Mouse (Mus musculus) G1E (cell line): Measurements from ENCODE around the gene Ddx6. TPM values are rescaled to one million over a fixed set of nuclear protein-coding genes. Genes with fewer than 3 reads are reported as not detected.

ENCODE experiments used
- ATAC-seq: 2 replicates; pipeline ENCODE4 v1.8.0; 2016; ENCODE audit warnings: mild to moderate bottlenecking; ENCODE audit not compliant: insufficient number of reproducible peaks, poor library complexity, low FRiP score, severe bottlenecking; ENCODE audit errors: extremely low read depth
- DNase-seq: peaks from one replicate; pipeline ENCODE4 v3.0.0; 2012; ENCODE audit warnings: low spot score
- H3K27me3 ChIP-seq: 2 replicates; pipeline ENCODE4 v1.6.1; 2012; ENCODE audit warnings: mild to moderate bottlenecking, low read length, inconsistent platforms; ENCODE audit not compliant: insufficient read depth
- H3K36me3 ChIP-seq: replicated peaks from 2 replicates; pipeline ENCODE3; 2012; ENCODE audit warnings: mild to moderate bottlenecking, inconsistent platforms
- H3K4me1 ChIP-seq: 2 replicates; pipeline ENCODE4 v1.6.1; 2012; ENCODE audit warnings: low read depth, low read length, inconsistent platforms, mixed read lengths; ENCODE audit not compliant: insufficient read depth
- H3K4me3 ChIP-seq: 2 replicates; pipeline ENCODE4 v1.5.1; 2012; ENCODE audit warnings: low read depth, mild to moderate bottlenecking, inconsistent platforms, low read length, moderate library complexity, mixed read lengths
- H3K9me3 ChIP-seq: replicated peaks from 2 replicates; pipeline ENCODE4 v1.6.1; 2012; ENCODE audit warnings: inconsistent platforms
- CTCF ChIP-seq: IDR thresholded peaks from 2 replicates; pipeline ENCODE4 v1.5.1; 2012; ENCODE audit warnings: low read depth, low read length, inconsistent platforms, mixed read lengths
- GATA1 ChIP-seq: IDR thresholded peaks from 2 replicates; pipeline ENCODE4 v1.6.1; 2012; ENCODE audit warnings: borderline replicate concordance, low read length, inconsistent platforms, mixed read lengths
- GATA2 ChIP-seq: IDR thresholded peaks from 2 replicates; pipeline ENCODE4 v1.6.1; 2012; ENCODE audit warnings: low read depth, low read length, inconsistent platforms, borderline replicate concordance
- POLR2AphosphoS5 ChIP-seq: IDR thresholded peaks from 2 replicates; pipeline ENCODE4 v1.6.1; 2012; ENCODE audit warnings: low read depth, low read length, inconsistent platforms; ENCODE audit not compliant: insufficient replicate concordance
- TAL1 ChIP-seq: conservative IDR thresholded peaks from 2 replicates; pipeline ENCODE4 v1.6.1; 2012; ENCODE audit warnings: low read depth, low read length, inconsistent platforms, mixed read lengths
- polyA plus RNA-seq: library from polyadenylated mRNA; stranded (reverse); fragments of >175 nt; gene quantifications from 2 replicates; pipeline ENCODE4 v1.2.3, GENCODE M21; 2012
- total RNA-seq, 2 experiments: library from RNA; stranded (forward) in 1 of 2; stranded (reverse) in 1 of 2; fragments of 200-1000 nt in 1 of 2; fragments of >200 nt in 1 of 2; fragmentation: Nextera tagmentation in 1 of 2; gene quantifications; 2 replicates each; pipeline ENCODE4 v1.2.3; 2014 to 2017

Gene Ddx6
- total RNA-seq (2014; fragmentation: Nextera tagmentation) (74.7 and 88.2 TPM in 2 replicates), total RNA-seq (2017) (49.9 and 54.5 TPM in 2 replicates), polyA plus RNA-seq (21.7 and 23.2 TPM in 2 replicates)

- H3K27me3 ChIP-seq = no peaks in the 10 kb centered on the region
- peak within 1 kb of the TSS; percentile 95 for H3K4me3 ChIP-seq
- peaks cover 32% of the 10 kb centered on the region for H3K4me1 ChIP-seq
- TF ChIP-seq TAL1 (no peak), POLR2AphosphoS5 (no peak), GATA2 (no peak), CTCF (no peak), GATA1 (no peak)
- H3K9me3 ChIP-seq = no peaks in the 10 kb centered on the region
- peak; percentile 72 for DNase-seq
- no peak for ATAC-seq
- peaks cover 35% of the 10 kb centered on the region for H3K36me3 ChIP-seq
Observed at GRCm38 (mm10) chr9:44604779-44605615, at the start of gene Ddx6. Ddx6 (plus strand) TSS chr9:44604892.

GRCm38 (mm10) chr9:44561597-44561996 lies 43.1 kb upstream of the Ddx6 start, which contains the start of gene Cxcr5:
Cxcr5 (minus strand) TSS chr9:44561877.
- Histone ChIP-seq H3K4me3 (no peak within 1 kb of the TSS), H3K36me3 (no peaks in the 10 kb centered on the region), H3K4me1 (peaks cover 9% of the 10 kb centered on the region; the same call in 1 of the 2 replicates), H3K9me3 (no peaks in the 10 kb centered on the region), H3K27me3 (peaks cover 2% of the 10 kb centered on the region; the same call in 1 of the 2 replicates)
- ATAC-seq = no peak
- DNase-seq = no peak
- no peak for TF ChIP-seq POLR2AphosphoS5
- TF ChIP-seq GATA1 = no peak
- no peak for TF ChIP-seq TAL1
- TF ChIP-seq GATA2 = no peak
- TF ChIP-seq CTCF = no peak

GRCm38 (mm10) chr9:44562936-44563335 lies 41.8 kb upstream of the Ddx6 start:
- Histone ChIP-seq H3K27me3 (peaks cover 2% of the 10 kb centered on the region; the same call in 1 of the 2 replicates), H3K9me3 (no peaks in the 10 kb centered on the region), H3K36me3 (no peaks in the 10 kb centered on the region), H3K4me3 (no peak overlapping the region), H3K4me1 (peaks cover 9% of the 10 kb centered on the region; the same call in 1 of the 2 replicates)
- no peak for TF ChIP-seq POLR2AphosphoS5
- TF ChIP-seq CTCF = no peak
- no peak for TF ChIP-seq GATA1
- no peak for TF ChIP-seq GATA2
- no peak for TF ChIP-seq TAL1
- ATAC-seq (no peak), DNase-seq (no peak)

- peaks cover 9% of the 10 kb centered on the region; the same call in 1 of the 2 replicates for H3K4me1 ChIP-seq
- no peak for ATAC-seq
- no peak for DNase-seq
- no peaks in the 10 kb centered on the region; the same call in 1 of the 2 replicates for H3K27me3 ChIP-seq
- TF ChIP-seq GATA2 = no peak
- no peak for TF ChIP-seq TAL1
- TF ChIP-seq GATA1 = no peak
- no peak for TF ChIP-seq POLR2AphosphoS5
- TF ChIP-seq CTCF = no peak
- H3K4me3 ChIP-seq = no peak overlapping the region
- no peaks in the 10 kb centered on the region for H3K9me3 ChIP-seq
- no peaks in the 10 kb centered on the region for H3K36me3 ChIP-seq
Observed at GRCm38 (mm10) chr9:44565367-44565766, 39.3 kb upstream of the Ddx6 start.

GRCm38 (mm10) chr9:44567338-44568082 lies 37.2 kb upstream of the Ddx6 start:
- H3K36me3 ChIP-seq = no peaks in the 10 kb centered on the region
- TF ChIP-seq GATA2 (no peak), POLR2AphosphoS5 (no peak), GATA1 (no peak), CTCF (no peak), TAL1 (no peak)
- peaks cover 3% of the 10 kb centered on the region; the same call in 1 of the 2 replicates for H3K27me3 ChIP-seq
- no peaks in the 10 kb centered on the region for H3K9me3 ChIP-seq
- no peak for DNase-seq
- peaks cover 6% of the 10 kb centered on the region; the same call in 1 of the 2 replicates for H3K4me1 ChIP-seq
- H3K4me3 ChIP-seq = no peak overlapping the region
- no peak for ATAC-seq

DNA sequence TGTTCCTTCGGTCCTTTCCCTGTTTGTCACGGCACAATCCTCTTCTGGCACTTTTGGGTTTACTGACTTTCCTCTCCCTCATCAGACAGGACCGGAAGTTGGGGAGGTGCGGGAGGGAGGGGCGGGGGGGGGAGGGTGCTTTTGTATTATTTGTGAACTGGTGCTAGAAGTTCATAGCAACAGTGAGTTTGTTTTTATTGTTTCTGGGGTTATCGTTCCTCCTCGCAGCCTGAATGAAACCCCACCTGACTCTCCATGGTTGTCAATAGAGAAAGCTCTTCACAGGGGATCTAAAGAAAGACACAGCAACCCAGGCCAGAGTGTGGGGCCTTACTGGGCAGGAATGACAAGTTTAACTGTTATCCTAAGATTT lies 36.6 kb upstream of the Ddx6 start:
- H3K4me3 ChIP-seq = no peak overlapping the region
- ATAC-seq (no peak), DNase-seq (no peak)

More for the DNA sequence above, 36.6 kb upstream of the Ddx6 start:
- Histone ChIP-seq H3K27me3 (peaks cover 3% of the 10 kb centered on the region; the same call in 1 of the 2 replicates), H3K36me3 (no peaks in the 10 kb centered on the region), H3K4me1 (0 out of 2 replicates have a peak, but pooled peaks cover under 1% of the 10 kb centered on the region), H3K9me3 (no peaks in the 10 kb centered on the region)
- no peak for TF ChIP-seq GATA2
- no peak for TF ChIP-seq CTCF
- TF ChIP-seq TAL1 = no peak
- no peak for TF ChIP-seq POLR2AphosphoS5
- no peak for TF ChIP-seq GATA1
